20 mouse cellular contexts compared by ENCODE assay signal in the genomic region with DNA sequence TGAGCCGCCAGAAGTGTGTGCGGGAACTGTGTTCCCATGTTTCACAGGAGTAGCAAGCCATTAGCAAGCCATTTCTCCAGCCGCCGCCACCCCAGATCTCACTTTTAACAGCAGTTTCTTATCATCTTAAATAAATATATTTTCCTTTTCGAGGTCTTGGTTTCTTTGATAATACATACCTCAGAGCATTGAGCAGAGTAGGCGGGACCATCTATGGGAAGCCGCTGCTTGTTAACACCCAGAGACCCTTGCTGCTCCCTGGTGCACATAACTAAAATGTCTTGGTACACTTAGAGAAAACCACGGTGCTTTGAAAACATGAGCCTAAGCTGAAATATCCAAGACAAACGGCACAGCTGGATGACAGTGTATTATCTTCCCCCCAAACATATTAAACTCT.
"Had no signal": no experiment of that assay in that cellular context is flagged by ENCODE, and none has a peak within 500 bp of the region (broad histone marks: within the 10 kb centered on the region; RNA-seq: fewer than 3 reads in every experiment).

No protein-coding gene starts in this region.

- H3K4me2 ChIP-seq: liver, embryonic 12.5 days; midbrain, embryonic 12.5 days; neural tube, embryonic 13.5 days; neural tube, embryonic 15.5 days had no signal

- ATAC-seq: liver, embryonic 12.5 days; midbrain, embryonic 16.5 days had no signal

- H3K4me3 ChIP-seq: liver, embryonic 12.5 days; midbrain, embryonic 10.5 days; midbrain, embryonic 12.5 days; myocyte; neural tube, embryonic 13.5 days; neural tube, embryonic 15.5 days had no signal

- H3K27me3 ChIP-seq: liver, embryonic 12.5 days; neural tube, embryonic 13.5 days; neural tube, embryonic 15.5 days had no signal

- H3K9me3 ChIP-seq: liver, embryonic 12.5 days; midbrain, embryonic 10.5 days; midbrain, embryonic 12.5 days; neural tube, embryonic 13.5 days; neural tube, embryonic 15.5 days had no signal

- H3K36me3 ChIP-seq: liver, embryonic 12.5 days; midbrain, embryonic 10.5 days; midbrain, embryonic 12.5 days; neural tube, embryonic 13.5 days; neural tube, embryonic 15.5 days had no signal

- H3K27ac ChIP-seq: liver, embryonic 12.5 days; liver, embryonic 14.5 days; midbrain, embryonic 10.5 days; midbrain, embryonic 12.5 days; neural tube, embryonic 13.5 days; neural tube, embryonic 15.5 days had no signal

- H3K9ac ChIP-seq: liver, embryonic 12.5 days; liver, embryonic 14.5 days; midbrain, embryonic 12.5 days; neural tube, embryonic 13.5 days; neural tube, embryonic 15.5 days had no signal

- DNase-seq: lung, adult 2 months; lung, postnatal 10 days; lung, postnatal 4 days; midbrain, embryonic 14.5 days; retina, postnatal 1 day; right cerebral cortex, adult 18-20 months; right cerebral cortex, postnatal 25 days; right cerebral cortex, postnatal 4 days; spleen, adult 18-20 months; thymus, adult 18-20 months; thymus, postnatal 14 days; thymus, postnatal 4 days had no signal
